9 mouse cellular contexts compared by ENCODE assay signal in genomic region chr6:54119885-54120666, GRCm38 (mm10).
A peak's percentile ranks its signal among the peaks of the same experiment; 100 is the strongest.
DNase-seq lines count a peak whose midpoint lies in the region; ATAC-seq and TF ChIP-seq lines count a peak whose summit lies in the region.
"Had no signal": no experiment of that assay in that cellular context is flagged by ENCODE, and none has a peak within 500 bp of the region (broad histone marks: within the 10 kb centered on the region; RNA-seq: fewer than 3 reads in every experiment).

No protein-coding gene starts in this region.

- H3K9ac ChIP-seq in neural tube, embryonic 13.5 days = no peak overlapping the region
- H3K9ac ChIP-seq in hindbrain, postnatal 0 days (replicated peaks; ENCODE audit: low read length) = no peak overlapping the region

- DNase-seq in neural tube, embryonic 10.5 days (ENCODE audit: extremely low spot score, low spot score) = no peak
- peak; percentile 93 to 97 for DNase-seq in cerebellum, postnatal 14 days
- peak; percentile 79 for DNase-seq in hindbrain, postnatal 0 days (ENCODE audit: low spot score)
- DNase-seq in retina, embryonic 14.5 days (ENCODE audit: low spot score) = peak; percentile 67
- DNase-seq in adrenal gland, postnatal 10 days = no peak
- DNase-seq in heart, embryonic 10.5 days (ENCODE audit: low spot score) = no peak
- no peak for DNase-seq in kidney, adult 8-10 months

- peaks cover 8% of the 10 kb centered on the region for H3K4me1 ChIP-seq in neural tube, embryonic 13.5 days (replicated peaks)
- no peaks in the 10 kb centered on the region for H3K4me1 ChIP-seq in hindbrain, postnatal 0 days (ENCODE audit: insufficient read depth, low read length)
- peaks cover 19% of the 10 kb centered on the region for H3K4me1 ChIP-seq in heart, embryonic 10.5 days

- WGBS in neural tube, embryonic 13.5 days = 28% methylated on average over 13 of the region's 13 CpGs
- WGBS in hindbrain, postnatal 0 days = 28% methylated on average over 13 of the region's 13 CpGs
- 23% methylated on average over 13 of the region's 13 CpGs for whole genome bisulfite sequencing in heart, embryonic 10.5 days

- H3K27ac ChIP-seq in neural tube, embryonic 13.5 days (replicated peaks) = no peak overlapping the region
- H3K27ac ChIP-seq in hindbrain, postnatal 0 days = 0 out of 2 replicates have a peak overlapping the region, but pooled peaks have one; percentile 52
- H3K27ac ChIP-seq in heart, embryonic 10.5 days = no peak overlapping the region

- H3K9me3 ChIP-seq in neural tube, embryonic 13.5 days = no peaks in the 10 kb centered on the region
- H3K9me3 ChIP-seq in hindbrain, postnatal 0 days (ENCODE audit: low read length) = no peaks in the 10 kb centered on the region
- no peaks in the 10 kb centered on the region for H3K9me3 ChIP-seq in heart, embryonic 10.5 days
- H3K9me3 ChIP-seq: megakaryocyte, embryonic 14.5 days had no signal

- H3K4me3 ChIP-seq in neural tube, embryonic 13.5 days = no peak overlapping the region
- no peak overlapping the region for H3K4me3 ChIP-seq in hindbrain, postnatal 0 days (ENCODE audit: low read length)
- no peak overlapping the region for H3K4me3 ChIP-seq in heart, embryonic 10.5 days
- H3K4me3 ChIP-seq: megakaryocyte, embryonic 14.5 days had no signal

- no peaks in the 10 kb centered on the region for H3K36me3 ChIP-seq in neural tube, embryonic 13.5 days
- H3K36me3 ChIP-seq in hindbrain, postnatal 0 days (ENCODE audit: insufficient read depth, low read length) = no peaks in the 10 kb centered on the region
- no peaks in the 10 kb centered on the region for H3K36me3 ChIP-seq in heart, embryonic 10.5 days

- no peak for TF ChIP-seq CTCF in hindbrain, postnatal 0 days (IDR thresholded peaks at IDR 0.05; ENCODE audit: low read depth)

- no peak overlapping the region for H3K4me2 ChIP-seq in neural tube, embryonic 13.5 days
- H3K4me2 ChIP-seq in hindbrain, postnatal 0 days (ENCODE audit: low read depth, low read length) = no peak overlapping the region

- H3K27me3 ChIP-seq in neural tube, embryonic 13.5 days = no peaks in the 10 kb centered on the region
- no peaks in the 10 kb centered on the region for H3K27me3 ChIP-seq in hindbrain, postnatal 0 days (ENCODE audit: insufficient read depth, low read length)
- peaks cover 10% of the 10 kb centered on the region for H3K27me3 ChIP-seq in heart, embryonic 10.5 days (ENCODE audit: insufficient read depth, poor library complexity, severe bottlenecking)

- 0 out of 2 replicates have a peak, but pooled peaks have one; percentile 27 for ATAC-seq in neural tube, embryonic 13.5 days (ENCODE audit: low read depth)
- peak; percentile 95 for ATAC-seq in hindbrain, postnatal 0 days

Comparison
In these comparisons a context has a peak if more than half of its experiments do, and no peak if none do; other contexts are left out.
1. DNase-seq: peak in cerebellum, postnatal 14 days (2 of 2), hindbrain, postnatal 0 days (single experiment) and retina, embryonic 14.5 days (single experiment); none in neural tube, embryonic 10.5 days (single experiment), adrenal gland, postnatal 10 days (single experiment), heart, embryonic 10.5 days (single experiment) and kidney, adult 8-10 months (0 of 2).